Mouse (Mus musculus): ENCODE measurements around the gene Zcchc7. TPM values are rescaled to one million over a fixed set of nuclear protein-coding genes. Genes with fewer than 3 reads are reported as not detected.

Zcchc7 gene
- polyA plus RNA-seq, 1 experiment: 6.8 TPM

Other genes with a start within 250 kb of the Zcchc7 start
- 3.5 and 5.4 TPM in 2 replicates for gene Pax5, start 45.4 kb upstream of the Zcchc7 start, polyA plus RNA-seq (2012; rRNA removed)
- 26.4 and 29.5 TPM in 2 replicates for gene Grhpr, start 225.5 kb downstream of the Zcchc7 start, polyA plus RNA-seq (2012; rRNA removed)